Mouse (Mus musculus) left cerebral cortex, adult 2 months (tissue): ENCODE measurements around the gene Cfd. TPM values are rescaled to one million over a fixed set of nuclear protein-coding genes. Genes with fewer than 3 reads are reported as not detected.

ENCODE experiments used
- DNase-seq, 2 experiments: peaks; one replicate each; pipeline ENCODE4 v3.0.0; 2021 to 2022; ENCODE audit warnings: low spot score in 2 of 2, mixed read lengths in 1 of 2; ENCODE audit errors: extremely low spot score in 1 of 2
- H3K27ac ChIP-seq: fragments of 200-600 bp; 2 replicates; pipeline ENCODE4 v1.8.1; 2022
- H3K4me3 ChIP-seq: fragments of 200-600 bp; 2 replicates; pipeline ENCODE4 v1.8.1; 2022
- CTCF ChIP-seq: fragments of 200-600 bp; IDR thresholded peaks from 2 replicates; pipeline ENCODE4 v1.8.1; 2022; ENCODE audit warnings: antibody characterized with exemption, mild to moderate bottlenecking, moderate library complexity
- intact Hi-C: fragments of 180-260 bp; cut with DNase I; formaldehyde crosslinking; loops from one replicate; pipeline ENCODE4 v1.15.1; 2025
- total RNA-seq, 2 experiments: library from RNA; stranded (reverse); gene quantifications; 2 replicates each; pipeline ENCODE4 v1.2.3; 2021

Cfd gene
- total RNA-seq, 2 experiments from 2014 or later = not detected

GRCm38 (mm10) chr10:79855558-79856184 is 35.0 kb upstream of the Cfd start:
- no peak for TF ChIP-seq CTCF
- H3K4me3 ChIP-seq = peak overlapping the region; percentile 95
- peak overlapping the region; percentile 97 for H3K27ac ChIP-seq
- DNase-seq = no peak
- intact Hi-C loops = no loop called here

DNA sequence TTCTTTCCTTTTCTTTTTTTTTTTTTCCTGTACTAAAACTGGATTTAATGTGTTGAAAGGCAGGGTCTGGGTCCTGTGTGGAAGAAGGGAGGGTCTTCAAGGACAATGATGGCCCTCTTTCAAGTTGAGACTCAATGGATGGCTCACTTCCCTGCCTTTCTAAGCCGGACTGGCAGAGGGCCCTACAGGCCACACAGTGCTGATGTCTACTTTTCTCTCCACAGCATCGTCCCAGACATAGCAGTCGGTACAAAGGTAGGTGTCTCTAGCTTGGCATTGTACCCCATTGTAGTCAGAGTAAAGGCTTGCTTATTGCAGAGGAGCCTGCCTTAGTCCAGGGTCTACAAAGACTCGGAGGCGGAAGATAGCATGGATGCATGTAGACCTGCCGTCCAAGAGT is 34.4 kb upstream of the Cfd start:
- intact Hi-C loops = no loop called here
- H3K27ac ChIP-seq = peak overlapping the region; percentile 97; the same call in 1 of the 2 replicates
- TF ChIP-seq CTCF = no peak
- peak overlapping the region; percentile 95 for H3K4me3 ChIP-seq
- no peak for DNase-seq

GRCm38 (mm10) chr10:79856704-79857451 is 33.8 kb upstream of the Cfd start:
- TF ChIP-seq CTCF = no peak
- peak overlapping the region; percentile 54; the same call in 1 of the 2 replicates for H3K27ac ChIP-seq
- no peak for DNase-seq
- intact Hi-C loops = no loop called here
- H3K4me3 ChIP-seq = peak overlapping the region; percentile 95

DNA sequence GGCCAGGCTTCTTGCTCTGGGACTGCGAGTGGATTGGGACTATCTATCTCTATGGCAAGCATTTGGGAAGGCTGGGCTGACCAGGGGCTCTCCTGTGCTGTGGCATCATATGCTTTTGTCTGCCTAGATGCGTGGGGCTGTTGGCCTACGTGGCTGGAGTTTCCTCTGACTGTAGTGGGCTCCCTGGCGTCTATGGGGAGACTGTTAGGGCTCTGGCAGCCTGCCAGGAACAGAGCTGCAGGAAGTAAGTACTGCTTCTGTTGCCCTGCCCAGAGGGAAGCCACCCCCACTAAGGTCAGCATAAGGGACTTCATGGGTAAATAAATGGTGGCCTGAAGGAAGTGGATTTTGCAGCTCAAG is 33.2 kb upstream of the Cfd start:
- peak in 1 of 2 experiments; percentile 28 for DNase-seq
- Histone ChIP-seq H3K27ac (peak overlapping the region; percentile 54; the same call in 1 of the 2 replicates), H3K4me3 (peak overlapping the region; percentile 95; the same call in 1 of the 2 replicates)
- intact Hi-C loops = no loop called here
- no peak for TF ChIP-seq CTCF

DNA sequence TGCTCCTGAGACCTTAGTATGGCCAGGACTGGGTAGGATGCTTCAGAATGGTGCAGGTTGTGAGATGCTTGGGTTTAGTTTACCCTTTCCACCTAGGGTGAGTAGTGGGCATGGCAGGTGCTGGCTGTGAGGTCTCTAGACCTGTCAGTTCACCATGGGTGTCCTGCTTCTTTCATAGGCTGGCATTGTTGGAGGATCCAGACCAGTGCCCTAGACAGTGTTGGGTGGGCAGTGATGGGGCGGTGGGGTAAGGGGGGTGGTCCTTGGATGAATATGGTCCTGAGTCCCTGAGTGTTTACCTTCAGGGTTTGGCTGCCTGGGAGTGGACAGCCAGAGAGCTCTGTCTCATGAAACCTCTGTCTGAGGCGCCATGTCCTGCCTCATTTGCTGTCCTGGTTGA is 32.8 kb upstream of the Cfd start:
- H3K4me3 ChIP-seq = no peak overlapping the region
- peak overlapping the region; percentile 24; the same call in 1 of the 2 replicates for H3K27ac ChIP-seq
- DNase-seq = no peak
- intact Hi-C loops = no loop called here
- TF ChIP-seq CTCF = no peak

DNA sequence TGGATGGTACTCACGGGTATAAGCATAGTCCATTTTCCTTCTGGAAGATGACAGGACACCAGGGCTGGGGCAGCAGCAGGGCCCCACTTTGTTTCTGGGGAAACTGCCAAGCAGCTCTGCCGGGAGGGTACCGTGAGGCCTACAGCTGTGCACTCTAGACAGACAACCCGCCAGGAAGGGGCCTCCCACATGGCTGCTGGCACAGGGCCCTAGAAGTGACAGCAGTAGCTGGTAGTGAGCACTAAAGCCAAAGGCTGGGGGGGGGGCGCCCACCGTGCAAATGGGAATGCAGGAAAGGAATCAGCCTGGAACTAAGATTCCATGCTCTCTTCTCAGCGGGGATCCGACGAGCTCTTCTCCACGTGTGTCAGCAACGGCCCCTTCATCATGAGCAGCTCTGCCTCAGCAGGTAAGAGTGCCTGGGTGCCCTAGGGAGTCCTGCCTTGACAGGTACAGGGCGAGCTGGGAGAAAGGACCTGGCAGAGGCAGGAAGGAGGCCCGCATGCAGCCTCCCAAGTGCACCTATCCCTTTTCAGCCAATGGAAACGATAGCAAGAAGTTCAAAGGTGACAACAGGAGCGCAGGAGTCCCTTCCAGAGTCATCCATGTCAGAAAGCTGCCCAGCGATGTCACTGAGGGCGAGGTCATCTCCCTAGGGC is 32.1 kb upstream of the Cfd start:
- intact Hi-C loops = no loop called here
- peak; percentile 65 to 71 for DNase-seq
- TF ChIP-seq CTCF = no peak
- H3K4me3 ChIP-seq = 0 out of 2 replicates have a peak overlapping the region, but pooled peaks have one; percentile 14
- H3K27ac ChIP-seq = no peak overlapping the region

GRCm38 (mm10) chr10:79859116-79859515 is 31.5 kb upstream of the Cfd start:
- intact Hi-C loops = no loop called here
- TF ChIP-seq CTCF = no peak
- no peak for DNase-seq
- Histone ChIP-seq H3K27ac (no peak overlapping the region), H3K4me3 (no peak overlapping the region)

- no peak overlapping the region for H3K27ac ChIP-seq
- intact Hi-C loops = no loop called here
- TF ChIP-seq CTCF = no peak
- no peak overlapping the region for H3K4me3 ChIP-seq
- no peak for DNase-seq
Observed at GRCm38 (mm10) chr10:79860079-79860911, 30.4 kb upstream of the Cfd start.

- no peak for DNase-seq
- Histone ChIP-seq H3K4me3 (no peak overlapping the region), H3K27ac (no peak overlapping the region; the same call in 1 of the 2 replicates)
- no peak for TF ChIP-seq CTCF
- intact Hi-C loops = no loop called here
Observed at GRCm38 (mm10) chr10:79861230-79862048, 29.2 kb upstream of the Cfd start.

GRCm38 (mm10) chr10:79862049-79862788 is 28.4 kb upstream of the Cfd start:
- Histone ChIP-seq H3K27ac (no peak overlapping the region), H3K4me3 (no peak overlapping the region)
- no peak for TF ChIP-seq CTCF
- DNase-seq = no peak
- intact Hi-C loops = no loop called here
